Mouse (Mus musculus): ENCODE measurements around the gene Lingo1. TPM values are rescaled to one million over a fixed set of nuclear protein-coding genes. Genes with fewer than 3 reads are reported as not detected.
A peak's percentile ranks its signal among the peaks of the same experiment; 100 is the strongest.

Lingo1 gene
- polyA plus RNA-seq, 1 experiment from 2014 or later = 47.8 TPM

DNA sequence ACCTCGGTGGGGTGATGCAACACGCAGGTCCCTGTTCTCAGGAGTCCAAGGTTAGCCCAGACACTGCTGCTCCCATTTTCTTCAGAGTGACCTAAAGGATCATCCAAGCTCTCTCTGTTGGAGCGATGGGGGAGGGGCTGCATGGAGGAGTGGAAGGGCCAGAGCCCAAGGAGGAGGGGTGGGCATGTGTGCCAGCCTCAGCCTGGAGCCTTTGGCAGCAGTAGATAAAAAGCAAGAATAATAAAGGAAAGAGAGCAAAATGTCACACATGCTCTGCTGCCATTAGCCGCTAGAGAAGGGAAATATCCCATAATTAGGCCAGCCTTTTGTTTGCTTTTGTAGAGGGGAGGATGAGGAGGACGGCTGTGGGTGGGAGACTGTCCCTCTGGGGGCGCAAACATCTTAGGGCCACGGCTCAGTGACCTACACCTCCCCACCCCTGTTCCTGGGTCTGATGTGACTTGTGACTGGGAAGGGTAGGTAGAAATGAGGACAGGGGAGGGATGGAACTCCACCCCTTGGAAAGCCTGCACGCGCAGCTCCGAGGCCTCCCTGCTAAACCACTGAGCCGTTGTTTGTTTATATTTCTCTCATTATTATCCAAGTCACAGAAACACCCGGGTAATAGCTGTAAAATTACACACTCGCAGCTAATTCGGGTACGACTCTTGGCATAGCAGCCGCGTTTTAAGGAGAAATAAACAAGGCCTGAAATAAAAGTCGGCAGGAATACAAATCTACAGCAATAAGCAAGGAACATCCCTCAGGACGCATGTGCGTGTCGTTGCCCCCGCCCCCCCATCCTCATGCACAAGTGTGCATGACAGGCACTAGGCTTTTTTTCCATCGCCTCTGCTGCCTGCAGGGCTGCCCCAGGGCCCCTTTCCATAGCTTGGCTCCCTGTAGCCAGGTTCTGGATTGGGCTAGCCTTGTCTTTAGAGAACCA lies 223.5 kb downstream of the Lingo1 start:
- Histone ChIP-seq H3K9me3 (no peaks in the 10 kb centered on the region), H3K36me3 (no peaks in the 10 kb centered on the region), H3K27me3 (replicated peaks) (no peaks in the 10 kb centered on the region), H3K4me2 (replicated peaks) (no peak overlapping the region), H3K4me1 (peaks cover 6% of the 10 kb centered on the region), H3K27ac (no peak overlapping the region), H3K4me3 (no peak overlapping the region), H3K9ac (no peak overlapping the region)
- ATAC-seq (ENCODE audit: low FRiP score, low read depth) = peak; percentile 33; the same call in 1 of the 2 replicates
- 54% methylated on average over 23 of the region's 23 CpGs for WGBS

Other genes with a start within 250 kb of the Lingo1 start
- gene Odf3l1, start 68.2 kb upstream of the Lingo1 start, polyA plus RNA-seq (2016; fragmentation: Nextera tagmentation; extraction: Ambion mirVana) = not detected in 2 replicates
- 5.3 and 5.8 TPM in 2 replicates for gene Cspg4, start 68.6 kb upstream of the Lingo1 start, polyA plus RNA-seq (2016; fragmentation: Nextera tagmentation; extraction: Ambion mirVana)
- 5.6 and 6.5 TPM in 2 replicates for gene Snx33, start 131.9 kb upstream of the Lingo1 start, polyA plus RNA-seq (2016; fragmentation: Nextera tagmentation; extraction: Ambion mirVana)
- 67.8 and 71.7 TPM in 2 replicates for gene Imp3, start 141.0 kb upstream of the Lingo1 start, polyA plus RNA-seq (2016; fragmentation: Nextera tagmentation; extraction: Ambion mirVana)
- 28.2 and 28.7 TPM in 2 replicates for gene Snupn, start 154.4 kb upstream of the Lingo1 start, polyA plus RNA-seq (2016; fragmentation: Nextera tagmentation; extraction: Ambion mirVana)
- gene Ptpn9, start 198.5 kb upstream of the Lingo1 start, polyA plus RNA-seq (2016; fragmentation: Nextera tagmentation; extraction: Ambion mirVana) = 31.7 and 35.9 TPM in 2 replicates